Mouse (Mus musculus): ENCODE data around the gene Nav3.

The Nav3 gene

DNA sequence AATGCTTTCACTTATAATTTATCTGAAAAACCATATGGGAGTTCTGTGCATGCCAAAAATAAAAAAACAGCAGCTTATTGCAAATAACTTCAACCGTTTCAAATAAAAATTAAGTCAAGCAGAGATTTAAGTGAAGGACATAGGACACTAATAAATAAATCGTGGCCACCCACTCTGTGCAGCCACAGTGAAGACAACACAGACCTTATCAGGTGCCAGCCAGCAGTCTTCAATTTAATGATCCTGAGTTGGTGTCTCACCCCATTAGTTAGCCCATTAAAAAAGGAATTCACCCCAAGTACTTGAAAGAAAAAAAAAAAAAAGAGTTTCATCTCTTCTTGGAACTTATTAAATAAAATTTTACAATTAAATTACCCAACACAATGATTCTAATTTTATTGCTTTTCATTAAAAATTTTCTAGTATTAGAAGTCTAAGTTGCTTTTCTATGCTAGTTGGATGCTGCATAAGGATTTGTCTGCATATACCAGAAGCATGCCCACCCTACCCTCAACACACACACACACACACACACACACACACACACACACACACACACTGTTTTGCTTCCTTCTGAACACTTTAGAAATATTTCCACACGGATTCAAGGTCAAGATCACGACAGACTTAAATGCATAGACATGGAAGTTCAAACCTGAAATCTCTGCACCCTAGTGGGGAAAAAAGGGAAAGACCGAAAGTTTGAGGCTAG lies 649.1 kb downstream of the Nav3 start:
- DNase-seq (ENCODE audit: low spot score): no peak

DNA sequence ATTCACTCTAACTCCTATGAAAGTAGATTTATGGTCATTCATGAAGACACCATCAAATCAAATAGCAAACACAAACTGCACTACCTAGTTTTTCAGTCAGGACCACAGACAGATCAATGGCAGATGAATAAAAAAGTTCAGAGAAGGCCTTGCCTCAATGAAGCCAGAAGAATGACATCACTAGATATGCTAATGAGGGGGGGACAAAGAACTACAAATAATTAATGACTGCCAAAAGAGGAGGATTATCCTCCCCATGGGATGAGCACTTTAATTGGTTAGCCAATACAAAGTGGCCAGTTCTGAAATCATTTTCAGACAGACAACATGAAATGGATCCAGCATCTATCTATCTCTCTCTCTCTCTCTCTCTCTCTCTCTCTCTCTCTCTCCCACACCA lies 652.6 kb downstream of the Nav3 start:
- no peak for DNase-seq (ENCODE audit: low spot score)

DNA sequence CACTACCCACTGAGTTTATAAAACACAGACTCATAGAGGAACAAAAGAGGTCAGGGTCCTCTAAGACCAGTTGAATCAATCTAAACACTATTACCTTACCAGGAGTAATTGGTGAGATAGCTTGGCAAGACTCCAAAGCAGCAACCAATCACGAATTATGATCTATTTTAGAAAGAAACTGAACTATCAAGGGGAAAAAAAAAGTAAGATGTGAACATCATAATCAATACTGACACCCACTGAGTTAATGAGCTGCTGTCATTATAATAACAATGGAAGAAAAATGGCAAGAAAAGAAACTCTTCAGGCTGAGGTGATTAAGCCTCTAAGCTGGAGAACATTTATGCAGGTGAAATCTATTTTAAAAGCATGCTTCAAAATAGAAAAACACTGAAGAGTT lies 653.8 kb downstream of the Nav3 start:
- no peak for DNase-seq (ENCODE audit: low spot score)

DNA sequence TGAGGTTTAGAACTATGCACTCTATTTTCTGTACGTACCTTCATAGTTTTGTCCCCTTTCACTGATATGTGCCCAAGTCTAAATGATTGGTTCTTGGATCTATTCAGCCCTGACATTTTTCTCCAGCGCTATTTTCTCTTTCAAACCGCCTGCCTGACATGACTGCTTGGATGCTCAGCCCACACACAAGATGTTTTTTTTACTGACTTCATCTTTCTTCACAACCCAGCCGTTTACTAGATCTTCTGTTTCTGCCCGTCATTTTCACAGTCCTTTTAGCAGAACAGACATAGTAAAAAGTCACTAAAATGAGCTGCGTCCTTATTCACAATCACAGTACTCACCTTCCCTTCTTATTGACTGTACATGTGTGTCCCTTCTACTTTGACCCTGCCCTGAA lies 656.8 kb downstream of the Nav3 start:
- DNase-seq (ENCODE audit: low spot score): no peak

DNA sequence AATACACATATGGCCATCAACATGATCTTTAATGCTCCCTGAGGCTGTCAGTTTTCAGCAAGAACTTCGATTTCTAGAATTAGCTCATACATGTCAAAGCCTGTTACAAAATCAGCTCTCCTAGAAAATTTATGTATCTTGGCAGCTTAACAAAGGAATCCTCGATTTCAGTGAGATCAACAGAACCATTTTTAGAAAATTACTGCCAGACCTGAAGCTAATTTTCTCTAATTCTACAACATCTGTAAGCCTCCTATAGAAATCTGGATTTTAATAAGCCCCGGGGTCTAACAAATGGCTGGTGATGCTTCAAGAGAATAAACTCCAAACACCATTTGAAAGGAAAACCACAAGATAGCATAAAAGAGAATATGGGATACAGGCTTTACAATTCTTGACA lies 659.0 kb downstream of the Nav3 start:
- no peak for DNase-seq (ENCODE audit: low spot score)

DNA sequence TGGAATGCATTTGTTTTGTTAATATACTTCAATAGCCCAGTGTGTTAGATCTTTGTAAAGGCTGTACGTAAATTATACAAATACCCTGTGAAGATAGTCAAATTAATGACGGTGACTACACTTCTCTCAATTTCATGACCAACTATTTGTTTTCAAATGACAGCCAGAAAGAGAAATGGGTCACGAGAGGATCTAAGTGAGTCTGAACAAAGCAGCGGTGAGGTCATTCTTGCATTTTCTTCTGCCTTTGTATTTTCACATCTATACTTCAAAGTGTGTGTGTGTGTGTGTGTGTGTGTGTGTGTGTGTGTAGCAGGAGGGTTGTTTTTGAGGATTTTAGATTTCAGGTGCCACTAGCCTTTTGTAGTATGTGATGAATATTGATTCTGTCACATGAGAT lies 662.5 kb downstream of the Nav3 start:
- no peak for DNase-seq (ENCODE audit: low spot score)

DNA sequence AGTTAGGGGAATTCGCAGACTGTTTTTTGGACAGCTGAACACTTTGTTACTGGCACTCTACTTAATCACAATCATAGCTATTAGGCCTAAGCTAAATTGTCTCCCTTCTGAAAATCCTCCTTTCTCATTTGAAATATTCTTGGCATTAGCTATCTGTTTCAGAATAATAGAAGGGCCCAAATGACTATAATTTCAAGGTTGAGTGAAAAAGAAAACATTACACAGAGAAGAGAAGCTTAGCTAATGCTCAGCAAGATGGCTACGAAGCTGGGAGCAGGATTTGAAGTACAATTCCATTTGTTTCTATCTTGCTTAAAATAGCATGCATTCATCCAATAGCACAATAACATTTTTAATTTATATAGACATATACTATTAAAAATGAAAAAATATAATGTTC lies 667.3 kb downstream of the Nav3 start:
- no peak for DNase-seq (ENCODE audit: low spot score)

DNA sequence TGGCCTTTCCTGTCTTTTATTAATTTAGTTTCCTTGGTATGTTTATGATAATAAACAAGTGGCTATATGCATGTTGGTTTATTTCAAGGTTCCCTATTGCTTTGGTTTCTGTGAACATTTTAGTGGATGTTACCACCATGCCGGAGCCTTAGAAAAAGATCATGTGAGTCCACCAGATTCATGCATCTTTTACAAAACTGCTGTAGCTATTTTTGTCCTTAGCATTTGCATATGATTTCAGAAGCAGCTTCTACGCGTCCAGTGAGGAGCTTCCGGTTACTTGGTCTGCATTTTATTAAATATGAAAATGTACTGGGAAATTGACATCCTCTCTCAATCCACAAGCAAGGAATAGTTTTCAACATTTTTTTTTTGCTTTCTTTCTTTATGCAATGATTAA lies 676.9 kb downstream of the Nav3 start:
- DNase-seq (ENCODE audit: low spot score): no peak

DNA sequence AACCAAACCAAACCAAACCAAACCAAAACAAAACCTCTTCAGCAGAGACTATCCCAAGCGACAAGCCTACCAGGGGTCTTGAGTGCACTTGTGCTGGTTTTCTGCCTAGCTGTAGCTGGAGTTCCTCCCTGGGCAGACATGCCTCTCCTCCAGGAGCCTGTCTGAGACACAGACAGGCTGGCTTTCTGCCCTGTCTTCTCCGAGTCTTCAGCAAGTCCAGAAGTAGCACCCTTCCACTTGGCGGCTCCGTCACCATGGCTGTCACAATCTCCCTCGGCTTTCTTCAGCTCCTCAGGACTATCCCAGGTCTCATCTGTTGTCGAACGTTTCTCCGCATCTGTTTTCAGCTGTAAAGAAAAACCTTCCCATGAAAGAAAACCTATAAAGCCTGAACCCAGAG lies 686.9 kb downstream of the Nav3 start:
- DNase-seq (ENCODE audit: low spot score): no peak

DNA sequence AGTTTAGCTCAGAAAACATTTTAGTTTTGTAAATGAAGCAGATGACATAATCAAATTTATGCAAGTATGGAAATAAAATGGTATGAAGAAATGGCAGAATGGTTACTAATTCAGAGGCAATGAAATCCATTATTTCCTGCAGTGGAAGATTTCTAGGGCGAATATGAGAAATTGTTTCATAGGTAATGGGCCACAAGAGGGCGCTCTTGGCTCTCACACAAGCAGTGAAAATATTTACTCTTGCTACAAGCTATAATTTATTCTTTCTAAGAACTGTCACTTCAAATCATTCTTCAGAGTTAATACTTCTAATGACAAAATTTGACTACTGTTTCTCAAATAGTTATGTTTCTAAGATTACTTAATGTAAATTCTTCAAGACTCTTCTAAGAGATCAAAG lies 690.4 kb downstream of the Nav3 start:
- no peak for DNase-seq (ENCODE audit: low spot score)

DNA sequence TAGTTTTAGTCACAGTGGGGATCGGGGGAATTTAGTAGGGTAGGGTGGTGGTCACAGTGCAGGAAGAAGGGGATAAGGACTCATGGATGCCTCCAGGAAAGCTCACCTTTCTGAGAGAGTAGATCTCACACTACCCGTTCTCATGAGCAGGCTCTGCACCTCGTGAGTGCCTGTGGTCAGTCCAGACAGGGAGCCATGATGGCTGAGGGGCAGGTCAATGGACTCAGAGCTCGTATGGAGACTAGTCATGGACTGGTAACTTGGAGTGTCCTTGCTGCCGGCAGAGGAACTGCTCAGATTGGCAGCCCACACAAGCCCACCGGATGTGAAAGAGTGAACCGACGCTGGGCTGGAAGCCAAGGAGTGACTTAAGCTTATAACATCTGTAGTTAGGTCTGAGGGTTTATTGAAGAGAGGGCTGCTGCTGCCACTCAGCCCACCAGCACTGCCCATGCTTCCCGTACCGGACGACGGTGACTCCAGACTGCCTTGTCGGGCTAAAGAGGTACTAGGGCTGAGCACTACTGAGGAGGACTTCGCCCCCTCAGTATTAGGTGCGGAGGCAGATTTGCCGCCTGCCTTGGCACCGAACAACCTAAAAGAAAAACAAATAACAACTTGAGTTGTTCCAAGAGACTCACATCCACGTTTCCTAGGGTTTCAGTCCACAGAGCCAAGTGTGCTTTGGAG lies 691.4 kb downstream of the Nav3 start:
- DNase-seq (ENCODE audit: low spot score): no peak

DNA sequence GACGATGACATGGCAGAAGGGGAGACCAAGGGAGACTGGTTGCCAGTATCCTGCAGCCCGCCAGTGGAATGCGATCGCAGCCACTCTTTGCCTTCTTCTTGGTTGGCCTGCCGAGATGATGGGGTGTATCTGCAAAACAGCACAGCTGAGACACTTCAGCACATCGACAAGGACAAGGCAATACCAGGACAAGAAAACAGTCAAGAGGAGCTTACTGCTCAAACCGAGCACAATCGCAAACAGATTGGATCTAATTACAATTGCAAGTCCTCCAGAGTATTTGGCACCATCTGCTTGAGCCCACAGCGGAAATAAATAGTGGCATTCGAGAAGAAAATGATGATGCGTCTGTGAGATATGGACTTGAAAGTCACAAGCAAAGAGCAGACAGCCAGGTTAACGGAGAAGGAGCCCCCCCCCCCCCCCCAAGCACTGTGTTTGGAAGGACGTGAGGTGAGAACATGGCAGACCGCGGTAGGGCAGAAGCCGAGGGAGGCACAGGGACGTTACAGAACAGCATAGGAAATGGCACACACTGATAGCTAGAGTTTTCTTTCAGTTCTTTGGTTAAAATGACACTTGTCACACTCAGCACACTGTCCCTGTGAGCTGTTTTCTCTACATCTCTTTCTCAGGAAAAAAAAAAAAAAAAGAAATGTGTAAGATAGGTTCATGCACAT lies 696.9 kb downstream of the Nav3 start:
- DNase-seq (ENCODE audit: low spot score): no peak

DNA sequence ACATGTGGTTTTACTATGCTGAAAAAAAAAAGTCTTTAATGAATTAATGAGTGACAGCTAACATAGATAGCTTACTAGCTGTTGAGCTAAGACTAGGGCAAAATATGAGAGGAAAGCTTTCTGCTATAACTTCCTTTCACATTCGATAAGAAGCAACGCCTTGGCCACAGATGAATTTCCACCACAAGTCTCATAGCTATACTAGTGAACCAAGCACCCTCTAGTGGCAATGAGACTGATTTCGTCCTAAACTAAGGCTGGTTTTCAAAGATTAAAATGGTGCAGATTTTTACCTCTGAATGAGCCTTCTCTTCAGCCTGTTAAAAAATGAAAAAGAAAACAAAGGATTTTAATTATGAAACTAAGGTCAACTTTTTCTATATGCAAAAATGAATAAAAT lies 709.1 kb downstream of the Nav3 start:
- no peak for DNase-seq (ENCODE audit: low spot score)

DNA sequence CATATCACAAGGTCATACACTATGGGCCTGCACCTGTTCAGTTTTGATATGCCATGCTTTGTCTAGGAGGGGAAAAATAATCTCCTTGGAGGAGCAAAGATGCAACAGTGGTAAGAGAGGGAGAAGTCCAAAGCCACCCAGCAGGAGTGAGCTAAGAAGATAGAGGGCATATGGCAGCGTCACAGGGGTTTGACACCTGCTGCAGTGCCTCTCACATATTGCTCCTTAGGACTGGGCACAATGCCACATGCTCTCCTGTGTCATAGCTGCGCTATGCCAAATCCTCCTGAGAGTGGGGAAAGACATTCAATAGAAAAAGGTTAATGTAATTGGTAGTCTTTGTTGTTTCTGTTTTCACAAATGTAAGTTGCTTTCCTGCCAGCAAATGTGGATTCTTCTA lies 714.3 kb downstream of the Nav3 start:
- DNase-seq (ENCODE audit: low spot score): no peak

DNA sequence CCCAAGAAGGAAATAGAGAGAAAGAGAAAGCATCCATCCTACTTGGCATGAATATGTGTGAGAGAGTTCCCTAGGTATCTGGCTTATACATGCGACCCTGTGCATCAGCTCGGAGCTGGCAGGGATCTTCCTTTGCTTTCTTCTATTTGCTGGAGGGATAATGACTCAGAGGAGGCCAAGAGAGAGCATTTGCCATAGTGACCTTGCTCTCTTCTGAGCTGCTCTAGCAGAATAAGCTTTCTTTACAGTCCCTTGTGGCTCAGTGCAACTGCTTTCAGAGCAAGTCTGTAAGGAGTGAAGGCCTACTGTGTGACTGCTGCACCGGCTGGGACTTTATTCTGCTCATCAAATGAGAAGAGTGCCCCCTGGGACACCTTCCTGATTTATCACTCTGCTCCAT lies 715.7 kb downstream of the Nav3 start:
- DNase-seq (ENCODE audit: low spot score): no peak

DNA sequence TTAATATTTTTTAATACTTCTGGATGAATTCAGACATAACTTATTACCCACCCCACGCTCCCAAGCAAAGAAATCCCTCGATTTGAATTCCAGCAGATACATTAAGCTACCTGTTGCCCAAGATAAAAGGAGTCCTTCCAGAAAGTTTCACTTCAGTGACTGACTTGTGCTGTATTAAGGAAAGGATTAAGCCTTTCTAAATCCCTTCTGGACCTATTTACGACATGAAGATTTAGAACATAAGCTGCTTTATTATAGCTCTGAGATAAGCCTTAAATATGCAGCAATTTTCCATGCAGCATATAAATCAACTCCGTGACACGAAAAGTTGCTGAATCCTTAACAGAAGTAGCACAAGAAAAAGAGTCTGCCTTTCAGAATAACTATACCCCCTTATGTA lies 732.4 kb downstream of the Nav3 start:
- no peak for DNase-seq (ENCODE audit: low spot score)

DNA sequence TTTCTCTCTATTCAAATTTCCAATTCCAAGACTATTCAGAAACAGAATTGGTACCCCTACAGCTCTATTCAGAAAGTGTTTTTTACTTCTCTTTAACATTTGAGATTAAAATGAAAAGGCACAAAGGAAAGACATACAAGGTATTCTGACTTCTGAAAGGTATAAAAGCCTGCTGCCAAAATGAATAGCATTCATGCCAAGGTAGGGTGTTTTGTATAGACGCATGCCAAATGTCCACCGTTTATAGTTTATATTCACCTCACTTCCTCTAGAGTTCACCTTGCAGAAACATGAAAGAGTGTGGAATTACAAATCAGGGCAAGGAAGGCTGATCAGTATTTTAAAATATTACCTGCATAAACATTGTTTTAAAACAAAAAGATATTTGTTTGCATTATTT lies 737.2 kb downstream of the Nav3 start:
- DNase-seq (ENCODE audit: low spot score): no peak

DNA sequence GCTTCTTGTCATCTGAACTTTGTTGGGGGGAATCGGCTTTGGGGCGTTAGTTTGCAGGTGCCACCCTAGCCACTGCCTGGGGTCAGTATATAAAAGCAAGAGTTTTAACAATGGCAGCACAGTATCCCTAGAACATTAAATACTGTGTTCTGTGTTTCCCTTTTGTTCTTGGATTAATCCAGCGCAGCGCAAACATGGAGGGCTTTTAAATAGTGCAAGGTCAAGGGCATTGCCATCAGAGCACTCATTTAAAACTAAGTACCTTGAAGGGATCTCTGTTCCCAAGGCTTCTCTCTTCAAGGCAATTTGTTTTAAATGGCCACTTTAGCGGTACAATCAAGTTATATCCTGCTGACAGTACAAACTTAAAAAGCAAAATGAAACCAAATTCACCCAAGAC lies 737.6 kb downstream of the Nav3 start:
- DNase-seq (ENCODE audit: low spot score): no peak

DNA sequence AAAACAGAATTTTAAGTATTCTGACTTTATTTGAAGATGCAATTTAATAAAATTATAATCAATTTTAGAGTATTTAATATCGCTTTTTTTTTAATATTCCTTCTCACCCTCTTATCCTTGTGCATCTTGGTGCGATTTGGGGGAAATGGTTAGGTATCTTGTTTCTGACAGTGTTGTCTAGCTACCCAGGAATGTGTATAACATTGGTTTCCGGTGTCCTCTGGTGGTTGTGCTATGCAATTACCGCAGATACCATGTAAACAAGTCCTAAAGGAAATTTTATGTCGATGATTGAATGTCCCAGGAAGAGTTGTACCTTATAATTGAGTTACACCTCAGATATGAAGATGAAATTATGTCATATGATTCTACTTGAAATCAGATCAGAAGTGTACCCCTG lies 743.0 kb downstream of the Nav3 start:
- no peak for DNase-seq (ENCODE audit: low spot score)

DNA sequence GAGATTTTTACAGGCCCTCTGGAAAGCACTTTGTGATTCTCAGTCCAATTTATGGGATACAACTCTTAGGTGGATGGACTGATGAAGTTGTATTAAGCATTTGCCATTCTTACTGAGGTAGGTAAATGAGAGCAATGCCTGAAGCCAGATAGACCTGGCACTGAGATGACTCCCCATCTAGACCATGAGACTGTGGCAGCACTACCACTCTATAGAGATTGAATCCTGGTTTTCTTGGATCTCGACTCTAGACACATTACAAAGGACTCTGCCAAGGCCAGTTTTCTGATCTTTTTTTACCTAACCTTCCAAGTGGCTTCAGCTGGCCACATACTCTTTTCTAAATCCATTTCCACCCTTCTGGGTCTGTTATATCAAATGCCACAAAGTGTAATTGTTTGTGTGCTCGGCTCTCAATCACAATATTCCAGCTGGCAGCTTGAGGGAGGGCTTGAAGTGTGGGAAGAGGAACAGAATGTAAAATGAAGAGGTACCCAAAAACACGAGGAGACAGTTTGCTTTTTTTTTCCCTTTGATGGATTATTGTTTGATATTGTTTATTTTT lies 756.2 kb downstream of the Nav3 start:
- no peak for DNase-seq (ENCODE audit: low spot score)

DNA sequence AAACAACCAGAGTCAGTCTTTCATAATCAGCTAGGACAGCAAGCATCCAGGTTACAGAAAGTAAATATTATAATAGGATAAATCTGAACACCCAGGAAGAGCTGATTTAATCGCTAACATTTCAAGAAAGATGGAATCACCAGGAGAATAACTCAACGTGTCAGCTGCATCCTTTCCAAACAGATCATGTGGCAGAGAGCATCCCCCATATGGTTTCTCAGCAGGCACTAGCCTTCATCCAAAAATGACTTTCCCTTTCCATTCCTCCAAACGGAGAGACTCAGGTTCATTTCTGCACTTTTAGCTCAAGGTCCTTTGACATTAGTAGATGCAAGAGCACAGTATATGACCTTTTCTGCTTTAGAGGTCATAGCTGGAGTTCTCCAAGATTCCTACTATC lies 765.4 kb downstream of the Nav3 start:
- DNase-seq (ENCODE audit: low spot score): no peak

DNA sequence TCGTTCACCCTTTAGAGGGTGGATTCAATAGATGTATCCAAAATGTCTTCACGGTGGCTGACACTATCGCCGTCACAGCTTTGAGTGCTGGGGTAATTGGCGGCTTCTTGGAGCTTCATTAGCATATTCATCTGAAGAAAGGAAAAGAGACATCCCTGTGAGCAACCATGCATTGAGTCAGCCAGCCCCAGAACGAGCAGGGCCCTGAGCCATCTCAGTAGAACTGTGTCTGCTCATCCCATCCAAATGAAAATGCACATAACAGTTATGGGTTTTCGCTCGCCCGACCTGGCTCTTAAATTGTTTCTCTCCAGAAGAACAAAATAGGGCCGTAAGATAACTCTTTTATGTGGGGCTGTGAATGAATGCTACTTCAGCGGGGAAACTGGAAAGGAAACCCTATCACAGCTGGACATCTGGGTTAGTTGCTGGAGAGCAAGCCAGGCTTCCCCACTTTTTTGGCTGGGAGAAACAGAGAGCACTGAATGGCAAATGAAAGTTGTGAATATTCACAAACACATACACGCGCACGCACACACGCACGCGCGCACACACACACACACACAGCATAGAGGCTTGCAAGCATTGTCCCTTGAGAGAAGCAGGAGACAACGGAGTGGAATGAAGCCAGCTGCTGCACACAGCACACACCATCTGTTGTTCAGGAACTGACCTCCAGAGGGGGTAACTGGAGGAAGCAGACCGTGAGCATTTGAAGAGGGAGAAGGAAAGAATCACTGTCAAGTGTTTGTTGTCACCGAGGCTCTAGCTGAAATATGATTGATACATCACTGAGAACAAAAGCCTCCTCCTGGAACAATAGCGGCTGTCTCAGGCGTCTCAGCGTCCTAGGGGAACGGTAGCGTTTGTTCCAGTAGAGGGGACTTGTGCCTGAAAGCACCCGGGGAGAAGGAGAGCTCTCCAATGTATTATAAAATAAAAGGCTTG lies 771.6 kb downstream of the Nav3 start:
- no peak for DNase-seq (ENCODE audit: low spot score)

Measured in spleen, adult 12 weeks (tissue).